In the genomic region with DNA sequence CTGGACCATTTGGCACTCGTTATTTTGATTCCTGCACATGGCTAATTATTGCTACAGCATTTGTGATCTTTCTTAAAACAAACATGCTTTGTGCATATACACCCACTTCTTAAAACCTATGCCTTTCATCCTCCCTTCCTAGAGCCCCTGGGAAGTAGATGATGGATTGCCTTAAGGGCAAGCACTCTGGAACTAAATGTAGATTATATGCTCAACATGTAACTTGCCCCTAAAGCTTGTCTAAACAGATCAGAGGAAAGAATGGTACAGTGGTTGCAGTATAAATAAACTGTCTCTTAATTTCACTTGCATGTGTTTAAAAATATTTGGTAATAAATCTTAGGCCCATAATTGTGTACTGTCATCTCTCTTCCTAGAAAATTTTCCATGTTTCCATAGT, we compare ENCODE assay signal across 18 mouse cellular contexts.
DNase-seq lines count a peak whose midpoint lies in the region; ATAC-seq and TF ChIP-seq lines count a peak whose summit lies in the region.
"Had no signal": no experiment of that assay in that cellular context is flagged by ENCODE, and none has a peak within 500 bp of the region (broad histone marks: within the 10 kb centered on the region; RNA-seq: fewer than 3 reads in every experiment).

No protein-coding gene starts in this region.

- no peaks in the 10 kb centered on the region for H3K9me3 ChIP-seq in lung, embryonic 15.5 days
- no peaks in the 10 kb centered on the region for H3K9me3 ChIP-seq in stomach, postnatal 0 days (ENCODE audit: control insufficient read depth, low read length)
- H3K9me3 ChIP-seq in midbrain, embryonic 15.5 days: no peaks in the 10 kb centered on the region
- H3K9me3 ChIP-seq: embryonic facial prominence, embryonic 10.5 days; embryonic facial prominence, embryonic 12.5 days; forebrain, embryonic 13.5 days; forebrain, embryonic 15.5 days had no signal

- no peaks in the 10 kb centered on the region for H3K27me3 ChIP-seq in lung, embryonic 15.5 days
- H3K27me3 ChIP-seq in stomach, postnatal 0 days (ENCODE audit: control insufficient read depth, insufficient read depth, low read length): no peaks in the 10 kb centered on the region
- H3K27me3 ChIP-seq in midbrain, embryonic 15.5 days (replicated peaks): no peaks in the 10 kb centered on the region
- H3K27me3 ChIP-seq: embryonic facial prominence, embryonic 12.5 days; forebrain, embryonic 13.5 days; forebrain, embryonic 15.5 days had no signal

- ATAC-seq in lung, embryonic 15.5 days (ENCODE audit: borderline replicate concordance, extremely low read depth, low FRiP score, low TSS enrichment): peak; percentile 46; the same call in 1 of the 2 replicates
- ATAC-seq in stomach, postnatal 0 days (ENCODE audit: low FRiP score, low TSS enrichment): peak; percentile 57; the same call in 1 of the 2 replicates
- no peak for ATAC-seq in midbrain, embryonic 15.5 days (replicated peaks)
- ATAC-seq: forebrain, embryonic 13.5 days; forebrain, embryonic 15.5 days had no signal

- H3K4me1 ChIP-seq in lung, embryonic 15.5 days: peaks cover 6% of the 10 kb centered on the region; the same call in 1 of the 2 replicates
- peaks cover 3% of the 10 kb centered on the region; the same call in 1 of the 2 replicates for H3K4me1 ChIP-seq in stomach, postnatal 0 days (replicated peaks; ENCODE audit: control insufficient read depth, insufficient read depth)
- peaks cover 4% of the 10 kb centered on the region; the same call in 1 of the 2 replicates for H3K4me1 ChIP-seq in midbrain, embryonic 15.5 days
- H3K4me1 ChIP-seq: embryonic facial prominence, embryonic 10.5 days; embryonic facial prominence, embryonic 12.5 days; forebrain, embryonic 13.5 days had no signal

- DNase-seq in layer of hippocampus, adult 2 months (ENCODE audit: low spot score in 2 of 2): no peak
- DNase-seq in layer of hippocampus, adult 11-12 months (ENCODE audit: low spot score): no peak
- DNase-seq in lung, adult 18-20 months: no peak
- no peak for DNase-seq in stomach, postnatal 0 days (ENCODE audit: low spot score)
- DNase-seq: adrenal gland, adult 2 months; adrenal gland, postnatal 10 days; adrenal gland, postnatal 25 days; cerebellum, adult 11-12 months; cerebellum, adult 2 months; cerebellum, adult 9-10 months; cerebellum, postnatal 10 days; cerebellum, postnatal 25 days had no signal

- TF ChIP-seq EP300 in stomach, postnatal 0 days (optimal IDR thresholded peaks at IDR 0.05): peak; percentile 65

- no peak for TF ChIP-seq CTCF in layer of hippocampus, adult 2 months (conservative IDR thresholded peaks at IDR 0.05)
- no peak for TF ChIP-seq CTCF in stomach, postnatal 0 days (IDR thresholded peaks at IDR 0.05; ENCODE audit: low read depth)

- peak overlapping the region; percentile 49; the same call in 1 of the 2 replicates for H3K27ac ChIP-seq in layer of hippocampus, adult 2 months
- no peak overlapping the region for H3K27ac ChIP-seq in lung, embryonic 15.5 days
- no peak overlapping the region for H3K27ac ChIP-seq in stomach, postnatal 0 days (replicated peaks)
- H3K27ac ChIP-seq in midbrain, embryonic 15.5 days: no peak overlapping the region
- H3K27ac ChIP-seq: embryonic facial prominence, embryonic 10.5 days; embryonic facial prominence, embryonic 12.5 days; forebrain, embryonic 13.5 days had no signal

- no peak overlapping the region for H3K4me3 ChIP-seq in layer of hippocampus, adult 2 months
- H3K4me3 ChIP-seq in lung, embryonic 15.5 days: no peak overlapping the region
- H3K4me3 ChIP-seq in stomach, postnatal 0 days (ENCODE audit: low read depth, low read length): no peak overlapping the region
- no peak overlapping the region for H3K4me3 ChIP-seq in midbrain, embryonic 15.5 days
- H3K4me3 ChIP-seq: embryonic facial prominence, embryonic 10.5 days; embryonic facial prominence, embryonic 12.5 days; forebrain, embryonic 13.5 days; forebrain, embryonic 15.5 days had no signal

- 18% methylated on average over 1 of the region's 1 CpGs for WGBS in lung, embryonic 15.5 days
- 23% methylated on average over 1 of the region's 1 CpGs for WGBS in stomach, postnatal 0 days
- WGBS in midbrain, embryonic 15.5 days: 69% methylated on average over 1 of the region's 1 CpGs

- H3K36me3 ChIP-seq in lung, embryonic 15.5 days: no peaks in the 10 kb centered on the region
- no peaks in the 10 kb centered on the region for H3K36me3 ChIP-seq in stomach, postnatal 0 days (ENCODE audit: control insufficient read depth, insufficient read depth, low read length)
- H3K36me3 ChIP-seq in midbrain, embryonic 15.5 days (replicated peaks): no peaks in the 10 kb centered on the region
- H3K36me3 ChIP-seq: embryonic facial prominence, embryonic 10.5 days; embryonic facial prominence, embryonic 12.5 days; forebrain, embryonic 15.5 days had no signal

- H3K4me2 ChIP-seq in lung, embryonic 15.5 days: no peak overlapping the region
- no peak overlapping the region for H3K4me2 ChIP-seq in stomach, postnatal 0 days (replicated peaks; ENCODE audit: low read depth)
- no peak overlapping the region for H3K4me2 ChIP-seq in midbrain, embryonic 15.5 days
- H3K4me2 ChIP-seq: embryonic facial prominence, embryonic 12.5 days; forebrain, embryonic 13.5 days; forebrain, embryonic 15.5 days had no signal

- no peak overlapping the region for H3K9ac ChIP-seq in lung, embryonic 15.5 days
- no peak overlapping the region for H3K9ac ChIP-seq in stomach, postnatal 0 days (ENCODE audit: low read length)
- H3K9ac ChIP-seq in midbrain, embryonic 15.5 days: no peak overlapping the region
- H3K9ac ChIP-seq: embryonic facial prominence, embryonic 12.5 days; forebrain, embryonic 13.5 days; forebrain, embryonic 15.5 days had no signal
